Mouse (Mus musculus) spleen, adult 2 months (tissue): ENCODE measurements around the gene Hoxa3. TPM values are rescaled to one million over a fixed set of nuclear protein-coding genes. Genes with fewer than 3 reads are reported as not detected.

Source experiments
- DNase-seq, 2 experiments: peaks; one replicate each; pipeline versions ENCODE4 v3.0.0 to v3.0.0-alpha.2; 2012 to 2021; ENCODE audit warnings: low spot score in 2 of 2, low read depth in 1 of 2
- H3K27ac ChIP-seq: fragments of 200-500 bp; 2 replicates; pipeline ENCODE4 v1.5.1; 2012; ENCODE audit warnings: low read length, inconsistent platforms; ENCODE audit not compliant: insufficient read depth
- H3K27me3 ChIP-seq: fragments of 200-500 bp; 2 replicates; pipeline ENCODE4 v1.6.1; 2012; ENCODE audit warnings: mild to moderate bottlenecking, moderate library complexity, low read length, inconsistent platforms; ENCODE audit not compliant: control insufficient read depth, insufficient read depth
- H3K36me3 ChIP-seq: fragments of 200-500 bp; 2 replicates; pipeline ENCODE4 v1.6.1; 2012; ENCODE audit warnings: mild to moderate bottlenecking, low read length, inconsistent platforms; ENCODE audit not compliant: control insufficient read depth, insufficient read depth
- H3K4me1 ChIP-seq: fragments of 200-500 bp; 2 replicates; pipeline ENCODE4 v1.6.1; 2011; ENCODE audit warnings: inconsistent platforms; ENCODE audit not compliant: control insufficient read depth, insufficient read depth, insufficient read length
- H3K4me3 ChIP-seq: fragments of 200-500 bp; 2 replicates; pipeline ENCODE4 v1.5.1; 2011; ENCODE audit warnings: mild to moderate bottlenecking, inconsistent platforms; ENCODE audit not compliant: insufficient read depth, insufficient read length; ENCODE audit errors: extremely low read depth
- CTCF ChIP-seq: fragments of 200-500 bp; IDR thresholded peaks from 2 replicates; pipeline ENCODE4 v1.5.1; 2011; ENCODE audit warnings: mild to moderate bottlenecking, inconsistent platforms; ENCODE audit not compliant: insufficient read depth, insufficient read length, insufficient replicate concordance; ENCODE audit errors: extremely low read depth
- POLR2A ChIP-seq: fragments of 200-500 bp; IDR thresholded peaks from 2 replicates; pipeline ENCODE4 v1.6.1; 2011; ENCODE audit warnings: low read depth, low read length, inconsistent platforms
- WGBS: fragments of 180-500 bp; shearing (Covaris S2); methylation state at CpG from one replicate; pipeline ENCODE4 v1.1.7; 2018; 5-methylcytosine and 5-hydroxymethylcytosine counted together
- polyA plus RNA-seq: library from polyadenylated mRNA; depleted of rRNA; stranded (reverse); fragments of >200 nt; gene quantifications from 2 replicates; pipeline ENCODE4 v1.2.3, GENCODE M21; 2012

Hoxa3 gene
- polyA plus RNA-seq, 1 experiment, result 1.4 TPM

GRCm38 (mm10) chr6:52235866-52236265 is 22.7 kb upstream of the Hoxa3 start:
- no peak for DNase-seq
- Histone ChIP-seq H3K4me1 (peaks cover 10% of the 10 kb centered on the region), H3K27me3 (peaks cover 46% of the 10 kb centered on the region), H3K4me3 (no peak overlapping the region), H3K36me3 (no peaks in the 10 kb centered on the region), H3K27ac (no peak overlapping the region)
- WGBS, result 83% methylated on average over 6 of the region's 6 CpGs
- TF ChIP-seq POLR2A, result no peak
- TF ChIP-seq CTCF, result no peak

DNA sequence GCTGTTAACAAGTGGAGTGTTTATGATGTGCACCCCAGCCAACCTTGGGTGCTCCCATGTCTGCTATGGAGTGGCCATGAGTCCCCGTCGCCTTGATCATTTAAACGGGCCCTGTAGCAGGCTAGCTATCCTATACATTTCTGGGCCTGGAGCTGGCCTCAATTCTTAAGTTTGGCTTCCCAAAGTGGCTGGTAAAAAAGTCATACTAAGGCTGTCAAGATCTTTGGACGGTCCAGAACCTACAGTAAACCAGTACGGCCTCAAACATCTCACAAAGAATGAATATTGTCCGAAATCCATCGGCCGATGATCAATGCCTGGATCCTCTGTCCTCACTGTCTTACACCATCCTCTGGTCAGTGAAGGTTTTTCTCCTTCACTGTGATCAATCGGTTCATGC is 22.1 kb upstream of the Hoxa3 start:
- Histone ChIP-seq H3K27ac (no peak overlapping the region), H3K27me3 (peaks cover 46% of the 10 kb centered on the region), H3K36me3 (no peaks in the 10 kb centered on the region), H3K4me1 (peaks cover 10% of the 10 kb centered on the region), H3K4me3 (no peak overlapping the region)
- no peak for TF ChIP-seq CTCF
- no peak for TF ChIP-seq POLR2A
- WGBS, result 83% methylated on average over 9 of the region's 9 CpGs
- DNase-seq, result no peak

GRCm38 (mm10) chr6:52234428-52235140 is 21.4 kb upstream of the Hoxa3 start:
- no peak overlapping the region for H3K4me3 ChIP-seq
- H3K4me1 ChIP-seq, result peaks cover 15% of the 10 kb centered on the region
- peaks cover 48% of the 10 kb centered on the region for H3K27me3 ChIP-seq
- WGBS, result 3% methylated on average over 68 of the region's 68 CpGs
- no peak for DNase-seq
- TF ChIP-seq CTCF (no peak), POLR2A (no peak)
- no peaks in the 10 kb centered on the region for H3K36me3 ChIP-seq
- H3K27ac ChIP-seq, result no peak overlapping the region

DNA sequence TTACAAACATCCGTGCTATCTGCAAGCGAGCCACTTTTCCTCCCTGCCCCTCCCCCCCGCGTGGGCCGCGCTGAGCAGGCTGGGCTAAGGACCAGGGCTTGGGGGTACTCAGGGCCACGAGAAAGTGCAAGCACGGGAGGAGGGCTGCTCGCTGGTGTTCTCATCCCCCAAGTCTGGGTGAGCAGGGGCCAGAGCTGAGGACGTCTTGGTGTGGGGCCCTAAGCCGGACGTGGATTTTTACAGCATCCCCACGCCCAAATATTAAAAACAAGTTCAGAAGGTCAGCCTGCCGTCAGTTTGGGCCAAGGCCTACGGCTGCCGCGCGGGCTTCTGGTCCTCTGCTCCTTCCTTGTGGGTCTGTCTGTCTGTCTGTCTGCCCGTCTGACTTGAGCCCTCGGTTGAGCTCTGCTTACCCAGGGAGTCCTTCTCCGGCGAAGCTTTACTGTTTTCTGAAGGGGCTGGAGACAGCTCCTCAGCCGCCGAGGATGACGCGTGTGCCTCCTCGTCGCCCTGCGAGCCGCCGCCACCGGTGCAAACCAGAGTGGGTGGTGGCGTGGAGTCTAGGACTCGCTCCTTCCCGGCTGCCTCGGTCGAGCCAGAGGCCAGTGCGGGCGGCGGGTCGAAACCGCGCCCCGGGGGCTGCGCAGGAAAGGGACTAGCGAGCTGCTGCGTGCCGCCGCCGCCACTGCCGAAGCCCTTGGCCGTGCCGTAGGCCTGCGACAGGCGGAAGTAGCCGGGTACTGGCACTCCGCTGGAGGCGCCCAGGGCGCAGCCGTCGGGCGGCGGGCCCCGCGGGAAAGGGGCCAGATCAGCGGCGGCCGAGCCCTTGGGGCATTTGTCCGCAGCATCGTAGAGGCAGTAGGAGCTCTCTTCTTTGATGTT is 20.7 kb upstream of the Hoxa3 start:
- no peak for DNase-seq
- Histone ChIP-seq H3K4me3 (no peak overlapping the region), H3K27me3 (peaks cover 50% of the 10 kb centered on the region)

DNA sequence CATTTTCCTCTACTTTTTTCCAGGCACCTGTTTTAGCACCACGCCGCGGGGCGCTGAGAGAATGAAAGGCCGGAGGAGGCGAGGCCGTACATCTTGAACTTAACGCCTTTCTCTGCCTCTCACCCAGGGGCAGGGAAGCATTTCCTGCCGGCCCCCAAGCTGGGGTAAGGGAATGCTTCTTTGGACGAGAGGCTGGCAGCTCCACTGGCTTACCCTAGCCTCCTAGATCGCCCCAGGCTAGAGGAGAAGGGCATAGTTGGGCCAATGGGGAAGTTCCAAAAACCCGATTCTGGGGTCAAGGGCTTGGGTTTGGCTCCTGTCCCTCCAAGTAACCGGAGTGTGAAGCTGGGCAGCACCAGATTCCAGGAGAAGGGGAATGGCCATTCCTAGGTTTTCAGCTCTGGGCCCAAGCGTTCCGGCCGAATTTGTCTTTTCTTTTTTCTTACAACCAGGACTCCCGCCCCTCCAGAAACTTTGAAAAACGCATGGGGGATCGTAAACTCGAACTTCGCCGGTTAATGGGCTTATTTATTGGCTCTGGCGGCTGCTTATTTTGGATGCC is 19.9 kb upstream of the Hoxa3 start:
- TF ChIP-seq POLR2A, result no peak
- no peak for TF ChIP-seq CTCF
- no peak overlapping the region for H3K27ac ChIP-seq
- no peak for DNase-seq
- H3K27me3 ChIP-seq, result peaks cover 50% of the 10 kb centered on the region
- H3K36me3 ChIP-seq, result no peaks in the 10 kb centered on the region
- H3K4me3 ChIP-seq, result no peak overlapping the region
- WGBS, result 20% methylated on average over 23 of the region's 23 CpGs
- H3K4me1 ChIP-seq, result peaks cover 20% of the 10 kb centered on the region

More for the DNA sequence above, 20.7 kb upstream of the Hoxa3 start:
- TF ChIP-seq POLR2A (no peak), CTCF (no peak)
- Histone ChIP-seq H3K4me1 (peaks cover 20% of the 10 kb centered on the region), H3K27ac (no peak overlapping the region), H3K36me3 (no peaks in the 10 kb centered on the region)
- 4% methylated on average over 70 of the region's 70 CpGs for WGBS

- Histone ChIP-seq H3K4me1 (peaks cover 20% of the 10 kb centered on the region), H3K27me3 (peaks cover 50% of the 10 kb centered on the region), H3K4me3 (peak overlapping the region; percentile 5; the same call in 1 of the 2 replicates), H3K36me3 (no peaks in the 10 kb centered on the region), H3K27ac (no peak overlapping the region)
- DNase-seq, result no peak
- TF ChIP-seq POLR2A (no peak), CTCF (no peak)
- 1% methylated on average over 18 of the region's 18 CpGs for WGBS
These were observed 19.4 kb upstream of the Hoxa3 start for GRCm38 (mm10) chr6:52232568-52232965.
